Mouse (Mus musculus) adrenal gland, postnatal 14 days (tissue): Measurements from ENCODE around the gene Cdc37. TPM values are rescaled to one million over a fixed set of nuclear protein-coding genes. Genes with fewer than 3 reads are reported as not detected.
A peak's percentile ranks its signal among the peaks of the same experiment; 100 is the strongest.

ENCODE experiments used
- DNase-seq: peaks from one replicate; pipeline ENCODE4 v3.0.0; 2021; ENCODE audit warnings: mixed read lengths
- total RNA-seq: library from RNA; stranded (reverse); gene quantifications from 2 replicates; pipeline ENCODE4 v1.2.3, GENCODE M21; 2021

Cdc37 gene
- total RNA-seq, 1 experiment from 2014 or later: 171 TPM

GRCm38 (mm10) chr9:21135941-21136381, 13.8 kb downstream of the Cdc37 start:
- DNase-seq: no peak

- DNase-seq: peak; percentile 6
Observed at GRCm38 (mm10) chr9:21135329-21135890, 14.4 kb downstream of the Cdc37 start.

GRCm38 (mm10) chr9:21134595-21135328, 15.0 kb downstream of the Cdc37 start:
- DNase-seq: peak; percentile 64

GRCm38 (mm10) chr9:21133064-21133707, 16.6 kb downstream of the Cdc37 start:
- DNase-seq: no peak

- DNase-seq: no peak
Observed at GRCm38 (mm10) chr9:21132102-21132775, 17.5 kb downstream of the Cdc37 start.

GRCm38 (mm10) chr9:21131059-21131956, 18.5 kb downstream of the Cdc37 start, which contains the start of gene Tyk2:
Tyk2 (minus strand) TSS chr9:21131243.
- peak; percentile 95 for DNase-seq

GRCm38 (mm10) chr9:21126259-21126627, 23.5 kb downstream of the Cdc37 start:
- DNase-seq: no peak

- no peak for DNase-seq
Observed at GRCm38 (mm10) chr9:21125502-21126258, 24.1 kb downstream of the Cdc37 start.

- DNase-seq: no peak
Observed at GRCm38 (mm10) chr9:21124837-21125236, 24.9 kb downstream of the Cdc37 start.

GRCm38 (mm10) chr9:21121483-21121882, 28.3 kb downstream of the Cdc37 start:
- DNase-seq: no peak

GRCm38 (mm10) chr9:21117073-21117472, 32.7 kb downstream of the Cdc37 start:
- DNase-seq: no peak

- no peak for DNase-seq
Observed at GRCm38 (mm10) chr9:21115105-21115504, 34.7 kb downstream of the Cdc37 start.

- no peak for DNase-seq
Observed at GRCm38 (mm10) chr9:21114190-21114589, 35.6 kb downstream of the Cdc37 start.

GRCm38 (mm10) chr9:21113751-21114150, 36.0 kb downstream of the Cdc37 start:
- DNase-seq: no peak

GRCm38 (mm10) chr9:21107607-21108237, 42.1 kb downstream of the Cdc37 start:
- no peak for DNase-seq

GRCm38 (mm10) chr9:21105760-21106564, 43.8 kb downstream of the Cdc37 start:
- DNase-seq: no peak

GRCm38 (mm10) chr9:21104814-21105213, 45.0 kb downstream of the Cdc37 start:
- no peak for DNase-seq

- DNase-seq: no peak
Observed at GRCm38 (mm10) chr9:21102076-21102475, 47.7 kb downstream of the Cdc37 start.

GRCm38 (mm10) chr9:21100447-21101161, 49.2 kb downstream of the Cdc37 start:
- DNase-seq: no peak
